Mouse (Mus musculus) megakaryocyte, embryonic 14.5 days (primary cell): ENCODE results near the gene Auts2. TPM values are rescaled to one million over a fixed set of nuclear protein-coding genes. Genes with fewer than 3 reads are reported as not detected.

ENCODE experiments used
- H3K27me3 ChIP-seq: replicated peaks from 2 replicates; pipeline ENCODE3; 2012; ENCODE audit warnings: inconsistent platforms
- H3K36me3 ChIP-seq: replicated peaks from 2 replicates; pipeline ENCODE3; 2012; ENCODE audit warnings: low read length, inconsistent platforms, mixed read lengths
- H3K4me1 ChIP-seq: 2 replicates; pipeline ENCODE4 v1.6.1; 2012; ENCODE audit warnings: inconsistent platforms
- H3K4me3 ChIP-seq: replicated peaks from 2 replicates; pipeline ENCODE3; 2012; ENCODE audit warnings: moderate library complexity, mild to moderate bottlenecking, inconsistent platforms
- H3K9me3 ChIP-seq: 2 replicates; pipeline ENCODE4 v1.6.1; 2012; ENCODE audit warnings: inconsistent platforms
- FLI1 ChIP-seq: IDR thresholded peaks from 2 replicates; pipeline ENCODE4 v1.6.1; 2012; ENCODE audit warnings: low read length, inconsistent platforms, mixed read lengths
- GATA1 ChIP-seq: IDR thresholded peaks from 3 replicates; pipeline ENCODE4 v1.6.1; 2012; ENCODE audit warnings: mixed read lengths, low read length, inconsistent platforms, borderline replicate concordance
- polyA plus RNA-seq: library from polyadenylated mRNA; stranded (reverse); fragments of >175 nt; gene quantifications from 2 replicates; pipeline ENCODE4 v1.2.3, GENCODE M21; 2012; ENCODE audit warnings: low replicate concordance; ENCODE audit not compliant: insufficient read depth

Gene Auts2
- polyA plus RNA-seq, 1 experiment = 4.0 TPM

DNA sequence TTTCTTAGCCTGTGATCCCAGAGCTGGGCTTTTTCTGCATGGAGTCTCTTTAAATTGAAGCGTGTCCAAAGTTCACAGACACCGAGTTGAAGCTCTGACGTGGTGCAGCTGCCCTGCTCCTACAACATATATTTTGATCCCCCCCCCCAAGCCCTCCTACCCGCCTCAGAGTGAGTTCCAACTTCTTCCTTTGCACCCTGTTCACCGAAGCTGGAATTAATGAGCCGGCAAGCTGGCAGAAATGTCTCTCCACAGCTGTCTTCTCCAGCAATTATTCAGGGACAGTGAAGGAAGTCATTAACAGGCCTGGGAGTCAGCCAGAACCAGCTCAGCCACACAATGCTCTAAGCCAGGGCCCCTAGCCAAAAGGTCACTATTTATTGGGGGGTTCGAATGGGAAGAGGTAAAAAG, 174.5 kb downstream of the Auts2 start:
- Histone ChIP-seq H3K4me1 (no peaks in the 10 kb centered on the region), H3K36me3 (no peaks in the 10 kb centered on the region), H3K9me3 (peaks cover 6% of the 10 kb centered on the region; the same call in 1 of the 2 replicates), H3K27me3 (peaks cover 2% of the 10 kb centered on the region), H3K4me3 (no peak overlapping the region)
- no peak for TF ChIP-seq GATA1
- TF ChIP-seq FLI1 = no peak

DNA sequence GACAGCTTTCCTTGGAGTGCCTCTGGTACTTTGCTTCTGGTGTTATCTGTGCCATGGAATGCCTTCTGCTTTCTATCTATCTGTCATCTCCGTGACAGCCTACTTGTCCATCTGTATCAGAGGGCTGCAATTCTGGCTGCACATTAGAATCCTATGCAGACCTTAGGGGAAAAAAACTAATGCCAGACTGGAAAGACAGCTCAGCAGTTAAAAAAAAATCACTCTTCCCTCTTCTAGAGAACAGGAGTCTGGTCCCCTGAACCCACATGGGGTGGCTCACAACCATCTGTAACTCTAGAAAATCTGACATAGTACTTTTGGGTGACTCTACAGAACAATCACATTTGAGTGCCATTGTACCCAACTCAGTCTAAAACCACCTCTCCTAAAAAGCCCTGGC, 181.9 kb downstream of the Auts2 start:
- no peak for TF ChIP-seq GATA1
- TF ChIP-seq FLI1 = no peak
- H3K4me3 ChIP-seq = no peak overlapping the region
- H3K9me3 ChIP-seq = peaks cover 6% of the 10 kb centered on the region; the same call in 1 of the 2 replicates
- H3K27me3 ChIP-seq = peaks cover 3% of the 10 kb centered on the region
- no peaks in the 10 kb centered on the region for H3K36me3 ChIP-seq
- H3K4me1 ChIP-seq = no peaks in the 10 kb centered on the region

DNA sequence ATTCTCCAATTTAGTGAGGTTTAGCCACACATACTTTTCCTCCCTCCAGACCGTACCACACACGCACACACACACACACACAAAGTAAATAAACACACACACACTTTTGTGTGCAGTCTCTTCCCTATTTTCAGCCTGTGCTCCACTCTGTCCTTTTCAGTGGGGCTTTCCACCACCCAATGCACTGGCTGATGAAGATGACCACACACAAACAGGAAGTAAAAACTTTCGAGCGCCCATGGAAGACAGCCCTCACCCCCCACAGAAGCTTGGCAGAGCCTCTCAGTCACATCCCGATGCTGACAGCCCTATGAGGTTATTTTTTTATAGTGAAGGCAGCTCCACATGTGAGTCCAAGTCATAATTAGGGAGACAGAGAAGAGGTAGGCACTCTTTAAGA, 185.4 kb downstream of the Auts2 start:
- no peaks in the 10 kb centered on the region for H3K9me3 ChIP-seq
- no peak overlapping the region for H3K4me3 ChIP-seq

DNA sequence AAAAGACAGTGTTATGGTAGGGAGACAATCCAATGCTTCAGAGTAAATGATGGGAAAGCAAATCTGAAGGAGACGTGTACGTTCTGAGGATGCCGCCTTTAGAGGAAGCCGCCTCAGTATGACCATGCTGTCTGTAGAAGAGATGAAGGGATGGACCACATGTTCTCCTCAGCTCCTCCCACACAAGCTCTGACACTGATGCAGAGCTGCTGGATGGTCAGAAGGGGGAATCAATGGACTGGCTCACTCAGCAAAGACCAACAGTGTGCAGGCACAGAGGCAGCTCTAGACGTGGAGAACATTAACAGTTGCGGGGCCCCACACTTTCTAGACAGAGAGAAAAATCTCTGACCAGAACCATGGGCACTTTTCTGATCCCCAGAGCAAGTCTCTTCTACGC, 187.2 kb downstream of the Auts2 start:
- Histone ChIP-seq H3K9me3 (no peaks in the 10 kb centered on the region), H3K4me1 (peaks cover 15% of the 10 kb centered on the region), H3K4me3 (no peak overlapping the region), H3K36me3 (no peaks in the 10 kb centered on the region), H3K27me3 (no peaks in the 10 kb centered on the region)
- TF ChIP-seq FLI1 (no peak), GATA1 (no peak)

More for the DNA sequence above, 185.4 kb downstream of the Auts2 start:
- TF ChIP-seq GATA1 (no peak), FLI1 (no peak)
- H3K36me3 ChIP-seq = no peaks in the 10 kb centered on the region
- peaks cover 1% of the 10 kb centered on the region for H3K27me3 ChIP-seq
- H3K4me1 ChIP-seq = peaks cover 3% of the 10 kb centered on the region; the same call in 1 of the 2 replicates

DNA sequence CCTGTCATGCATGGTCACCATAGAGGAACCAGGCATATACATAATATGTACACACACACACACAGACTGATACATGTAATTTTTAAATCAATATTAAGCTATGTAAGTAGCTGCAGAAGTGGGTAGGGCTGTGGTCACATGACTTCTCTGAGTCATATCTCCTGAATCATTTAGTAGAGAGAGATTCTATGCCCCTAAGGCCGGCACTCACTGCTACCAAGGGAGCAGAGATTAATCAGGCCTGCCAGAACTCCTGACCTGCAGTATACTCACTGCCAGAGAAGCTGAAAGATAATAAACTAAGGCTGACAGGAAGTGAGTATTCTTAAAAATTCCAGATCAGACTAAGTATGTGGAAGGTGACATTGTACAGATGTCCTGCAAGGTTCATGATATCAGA, 190.7 kb downstream of the Auts2 start:
- Histone ChIP-seq H3K4me1 (peaks cover 33% of the 10 kb centered on the region), H3K4me3 (no peak overlapping the region), H3K36me3 (no peaks in the 10 kb centered on the region), H3K9me3 (peaks cover 5% of the 10 kb centered on the region), H3K27me3 (no peaks in the 10 kb centered on the region)
- TF ChIP-seq FLI1 (no peak), GATA1 (no peak)

DNA sequence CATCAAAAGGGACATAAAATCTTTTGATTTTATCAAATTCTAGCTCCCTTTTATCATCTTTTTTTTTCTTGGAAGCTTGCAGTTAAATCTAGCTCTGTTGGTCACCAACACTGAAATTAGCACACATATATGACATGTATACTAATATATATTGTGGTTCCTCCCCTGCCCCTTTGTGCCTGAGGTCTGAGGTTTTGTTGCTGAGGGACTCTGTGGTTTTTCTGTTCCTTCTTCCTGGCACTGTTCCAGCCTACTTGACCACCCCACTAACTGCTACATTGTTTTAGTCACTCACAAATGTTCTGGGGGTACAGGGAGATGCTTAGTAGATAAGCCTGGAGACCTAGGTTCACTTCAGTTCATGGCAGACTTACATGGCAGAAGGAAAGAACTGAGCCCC, 192.0 kb downstream of the Auts2 start:
- Histone ChIP-seq H3K9me3 (peaks cover 10% of the 10 kb centered on the region), H3K36me3 (no peaks in the 10 kb centered on the region), H3K4me1 (peaks cover 33% of the 10 kb centered on the region), H3K27me3 (no peaks in the 10 kb centered on the region), H3K4me3 (no peak overlapping the region)
- TF ChIP-seq FLI1 (no peak), GATA1 (no peak)

DNA sequence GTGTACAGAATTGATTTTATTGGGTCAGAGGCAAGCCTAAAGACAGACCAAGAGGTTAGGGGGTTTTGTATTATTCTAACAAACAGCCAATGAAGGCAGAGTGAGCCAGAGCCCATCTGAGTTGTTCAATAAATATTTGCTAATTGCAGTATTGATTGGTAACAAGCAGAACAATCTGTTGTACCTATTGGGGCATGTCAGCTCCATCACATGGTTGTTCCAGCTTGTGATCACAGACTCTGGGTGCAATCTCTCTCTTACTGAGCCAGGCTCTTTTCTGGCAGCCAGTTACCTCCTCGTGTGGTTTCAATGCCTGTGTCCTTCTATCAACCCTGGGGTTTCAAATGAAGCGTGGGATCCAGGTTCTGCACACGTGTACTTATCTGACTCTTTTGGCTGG, 201.8 kb downstream of the Auts2 start:
- TF ChIP-seq GATA1 (no peak), FLI1 (no peak)
- Histone ChIP-seq H3K9me3 (0 out of 2 replicates have a peak, but pooled peaks cover 5% of the 10 kb centered on the region), H3K4me1 (no peaks in the 10 kb centered on the region), H3K4me3 (no peak overlapping the region), H3K27me3 (peaks cover 2% of the 10 kb centered on the region), H3K36me3 (no peaks in the 10 kb centered on the region)

DNA sequence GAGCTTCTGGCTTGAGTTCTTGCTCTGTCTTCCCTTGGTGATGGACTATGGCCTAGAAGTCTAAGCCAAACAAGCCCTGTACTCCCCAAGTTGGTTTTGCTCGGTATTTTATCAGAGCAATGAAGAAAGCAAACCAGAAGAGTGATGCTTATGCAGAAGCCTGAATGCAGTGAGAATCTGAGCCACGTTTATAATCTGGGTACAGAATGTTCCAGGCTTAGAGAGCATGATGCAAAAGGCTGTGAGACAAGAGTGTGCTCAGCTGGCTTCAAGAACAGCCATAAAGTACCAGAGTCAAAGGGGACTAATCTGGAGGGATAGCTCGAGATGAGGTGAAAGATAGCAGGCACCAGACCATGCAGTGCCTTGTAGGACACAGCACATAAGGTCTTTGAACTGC, 205.5 kb downstream of the Auts2 start:
- Histone ChIP-seq H3K4me1 (no peaks in the 10 kb centered on the region), H3K27me3 (peaks cover under 1% of the 10 kb centered on the region), H3K4me3 (no peak overlapping the region), H3K9me3 (peaks cover 5% of the 10 kb centered on the region; the same call in 1 of the 2 replicates), H3K36me3 (no peaks in the 10 kb centered on the region)
- no peak for TF ChIP-seq GATA1
- no peak for TF ChIP-seq FLI1

DNA sequence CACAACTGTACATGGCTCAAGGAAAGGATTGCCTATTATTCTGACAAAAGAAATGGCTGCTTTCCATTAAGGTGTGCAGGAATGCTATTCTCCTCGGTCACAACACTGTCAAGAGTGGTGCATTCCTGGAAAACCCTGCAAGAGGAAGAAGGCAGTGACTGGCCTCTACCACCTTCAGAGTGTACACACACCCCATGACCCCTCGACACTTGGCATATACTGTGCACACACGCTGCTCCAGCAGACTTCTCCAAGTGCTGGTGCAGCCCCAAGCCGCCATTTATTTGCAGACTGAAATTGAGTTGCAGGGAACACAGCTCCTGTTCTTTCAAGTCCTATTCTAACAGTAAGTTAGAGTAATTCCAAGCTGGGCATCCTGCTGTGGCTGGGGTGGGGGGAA, 207.4 kb downstream of the Auts2 start:
- TF ChIP-seq GATA1 (no peak), FLI1 (no peak)
- Histone ChIP-seq H3K27me3 (no peaks in the 10 kb centered on the region), H3K9me3 (peaks cover 5% of the 10 kb centered on the region; the same call in 1 of the 2 replicates), H3K36me3 (no peaks in the 10 kb centered on the region), H3K4me3 (no peak overlapping the region), H3K4me1 (no peaks in the 10 kb centered on the region)

DNA sequence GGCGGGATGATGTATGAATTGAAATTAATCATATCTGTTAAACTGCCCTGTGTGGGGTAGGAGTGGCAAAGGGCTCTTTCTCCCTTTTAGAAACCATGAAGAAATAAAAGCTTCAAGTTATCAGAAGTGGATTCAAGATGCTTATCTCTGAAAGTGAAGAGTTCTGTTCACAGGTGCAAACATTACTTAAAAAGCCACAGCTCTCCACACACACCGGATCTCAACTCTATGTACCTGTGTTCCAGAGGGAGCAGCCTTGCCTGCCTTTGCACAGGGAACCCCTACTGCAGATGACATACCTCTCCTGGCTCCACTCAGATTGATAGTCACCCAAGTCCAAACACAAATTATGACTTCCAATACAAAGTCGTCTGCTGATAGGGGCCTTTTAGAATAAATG, 208.3 kb downstream of the Auts2 start:
- no peak for TF ChIP-seq FLI1
- TF ChIP-seq GATA1 = no peak
- Histone ChIP-seq H3K9me3 (peaks cover 5% of the 10 kb centered on the region; the same call in 1 of the 2 replicates), H3K36me3 (no peaks in the 10 kb centered on the region), H3K4me1 (no peaks in the 10 kb centered on the region), H3K27me3 (no peaks in the 10 kb centered on the region), H3K4me3 (no peak overlapping the region)

DNA sequence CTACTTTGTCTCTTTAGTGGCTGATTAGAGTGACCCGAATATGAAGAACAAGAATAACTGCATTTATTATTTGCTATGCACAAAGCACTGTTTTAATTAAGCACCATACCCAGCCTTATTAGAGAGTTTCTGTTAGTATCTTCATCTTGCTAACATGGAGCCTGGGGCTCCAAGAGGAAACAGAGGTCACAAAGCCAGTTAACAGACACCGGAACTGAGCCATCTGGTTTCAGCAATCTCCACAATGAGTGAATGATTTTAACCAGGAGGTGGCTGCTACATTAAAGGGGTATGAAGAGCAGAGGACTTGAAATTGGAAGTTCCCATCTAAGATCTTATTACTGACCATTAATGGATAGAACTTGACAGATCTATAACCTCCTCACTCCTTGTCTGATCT, 209.4 kb downstream of the Auts2 start:
- TF ChIP-seq GATA1 (no peak), FLI1 (no peak)
- Histone ChIP-seq H3K27me3 (no peaks in the 10 kb centered on the region), H3K4me1 (no peaks in the 10 kb centered on the region), H3K4me3 (no peak overlapping the region), H3K9me3 (peaks cover 5% of the 10 kb centered on the region; the same call in 1 of the 2 replicates), H3K36me3 (no peaks in the 10 kb centered on the region)
